Mouse (Mus musculus) thymus, adult 2 months (tissue): ENCODE results near the gene Fnbp1l. TPM values are rescaled to one million over a fixed set of nuclear protein-coding genes. Genes with fewer than 3 reads are reported as not detected.

ENCODE experiments used
- DNase-seq: peaks from one replicate; pipeline ENCODE4 v3.0.0; 2021
- H3K27ac ChIP-seq: fragments of 200-500 bp; 2 replicates; pipeline ENCODE4 v1.5.1; 2012; ENCODE audit warnings: low read length, control low read depth; ENCODE audit not compliant: control insufficient read depth, insufficient read depth
- H3K27me3 ChIP-seq: fragments of 200-500 bp; 2 replicates; pipeline ENCODE4 v1.6.1; 2012; ENCODE audit warnings: mild to moderate bottlenecking, low read length, moderate library complexity, mixed read lengths; ENCODE audit not compliant: control insufficient read depth, insufficient read depth
- H3K36me3 ChIP-seq: fragments of 200-500 bp; 2 replicates; pipeline ENCODE4 v1.6.1; 2012; ENCODE audit warnings: mild to moderate bottlenecking, low read length, moderate library complexity; ENCODE audit not compliant: control insufficient read depth, insufficient read depth
- H3K4me1 ChIP-seq: fragments of 200-500 bp; replicated peaks from 2 replicates; pipeline ENCODE4 v1.6.1; 2012; ENCODE audit warnings: low read length; ENCODE audit not compliant: control insufficient read depth, insufficient read depth
- H3K4me3 ChIP-seq: fragments of 200-500 bp; 2 replicates; pipeline ENCODE4 v1.5.1; 2012; ENCODE audit warnings: mild to moderate bottlenecking, low read length, control low read depth, moderate library complexity; ENCODE audit not compliant: control insufficient read depth, insufficient read depth
- CTCF ChIP-seq: fragments of 200-500 bp; IDR thresholded peaks from 2 replicates; pipeline ENCODE4 v1.5.1; 2012; ENCODE audit warnings: mild to moderate bottlenecking, control low read depth, low read length, moderate library complexity, borderline replicate concordance; ENCODE audit not compliant: control insufficient read depth, poor library complexity, insufficient read depth; ENCODE audit errors: extremely low read depth
- POLR2A ChIP-seq: fragments of 200-500 bp; IDR thresholded peaks from 2 replicates; pipeline ENCODE4 v1.6.1; 2012; ENCODE audit warnings: mild to moderate bottlenecking, low read length, control low read depth, moderate library complexity; ENCODE audit not compliant: control insufficient read depth, poor library complexity, insufficient read depth; ENCODE audit errors: extremely low read depth
- WGBS: fragments of 180-500 bp; shearing (Covaris S2); methylation state at CpG from one replicate; pipeline ENCODE4 v1.1.7; 2018; 5-methylcytosine and 5-hydroxymethylcytosine counted together
- polyA plus RNA-seq: library from polyadenylated mRNA; depleted of rRNA; stranded (reverse); fragments of >200 nt; gene quantifications from 2 replicates; pipeline ENCODE4 v1.2.3, GENCODE M21; 2012

The Fnbp1l gene
- polyA plus RNA-seq, 1 experiment: 6.4 TPM

DNA sequence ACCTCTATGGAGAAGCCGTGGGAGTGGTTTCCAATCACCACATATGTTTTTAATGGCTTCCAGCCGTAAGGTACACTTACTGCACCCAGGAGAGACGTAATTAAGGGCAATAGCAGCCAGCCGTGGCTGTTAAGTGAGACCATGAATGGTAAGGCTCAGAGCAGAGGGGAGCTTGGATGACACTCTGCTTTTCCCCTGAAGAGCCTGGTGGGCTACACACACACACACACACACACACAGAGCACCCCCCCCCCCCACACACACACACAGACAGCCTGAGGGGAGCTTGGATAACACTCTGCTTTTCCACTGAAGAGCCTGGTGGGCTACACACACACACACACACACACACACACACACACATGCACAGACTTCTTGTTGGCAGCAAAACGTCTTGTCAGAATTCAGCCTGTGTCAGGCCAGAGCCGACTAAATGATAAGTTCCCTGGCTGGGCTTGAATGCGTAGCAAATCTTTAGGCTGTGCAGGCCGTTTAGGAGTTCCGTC, 101.2 kb downstream of the Fnbp1l start:
- no peaks in the 10 kb centered on the region for H3K36me3 ChIP-seq
- no peak for DNase-seq
- 90% methylated on average over 9 of the region's 9 CpGs for WGBS
- TF ChIP-seq CTCF: no peak
- no peak for TF ChIP-seq POLR2A
- no peaks in the 10 kb centered on the region for H3K4me1 ChIP-seq
- H3K27ac ChIP-seq: no peak overlapping the region
- H3K27me3 ChIP-seq: no peaks in the 10 kb centered on the region
- H3K4me3 ChIP-seq: no peak overlapping the region

DNA sequence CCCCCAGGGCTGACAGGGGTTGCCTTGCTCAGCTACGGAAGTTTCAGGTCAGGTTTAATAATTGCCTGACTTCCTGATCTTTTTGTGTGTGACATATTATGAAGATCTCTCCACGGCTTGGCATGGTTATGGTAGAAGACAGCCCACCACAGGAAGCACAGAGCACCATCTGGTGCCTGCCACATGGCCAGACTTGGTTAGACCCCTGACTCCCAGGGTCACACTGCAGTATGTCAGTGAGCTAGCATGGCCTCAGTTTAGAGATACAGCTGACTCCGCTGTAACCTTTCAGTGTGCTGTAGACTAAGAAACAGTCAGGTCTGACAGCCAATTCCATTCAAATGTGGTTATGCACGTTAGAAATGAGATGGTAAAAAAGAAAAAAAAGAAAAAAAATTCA, 101.8 kb downstream of the Fnbp1l start:
- Histone ChIP-seq H3K27ac (no peak overlapping the region), H3K27me3 (no peaks in the 10 kb centered on the region)

DNA sequence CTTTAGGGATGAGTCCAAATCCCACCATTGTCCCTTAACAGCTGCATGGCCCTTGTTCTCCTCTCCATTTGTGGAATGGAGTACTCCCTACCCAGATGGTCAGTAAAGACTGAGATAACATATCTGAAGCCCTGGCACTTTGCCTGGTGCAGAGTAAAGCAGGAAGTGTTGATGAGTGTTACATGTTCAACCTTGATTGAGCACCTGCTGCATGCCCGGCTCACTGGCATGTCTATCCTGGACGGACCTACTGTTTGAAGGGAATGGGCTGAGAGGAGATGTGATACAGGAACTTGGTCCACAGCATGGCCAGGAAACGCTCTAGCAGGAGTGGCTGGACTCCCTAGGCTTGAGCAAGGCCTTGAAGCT, 103.2 kb downstream of the Fnbp1l start:
- H3K4me3 ChIP-seq: no peak overlapping the region
- H3K4me1 ChIP-seq: no peaks in the 10 kb centered on the region
- 96% methylated on average over 3 of the region's 3 CpGs for WGBS
- TF ChIP-seq CTCF (no peak), POLR2A (no peak)
- DNase-seq: no peak
- H3K27ac ChIP-seq: no peak overlapping the region
- no peaks in the 10 kb centered on the region for H3K27me3 ChIP-seq
- no peaks in the 10 kb centered on the region for H3K36me3 ChIP-seq

More for the DNA sequence above, 101.8 kb downstream of the Fnbp1l start:
- no peak for DNase-seq
- H3K4me3 ChIP-seq: no peak overlapping the region
- no peaks in the 10 kb centered on the region for H3K36me3 ChIP-seq
- no peaks in the 10 kb centered on the region for H3K4me1 ChIP-seq
- no peak for TF ChIP-seq POLR2A
- TF ChIP-seq CTCF: no peak
- WGBS: 37% methylated on average over 4 of the region's 4 CpGs

- Histone ChIP-seq H3K4me3 (no peak overlapping the region), H3K4me1 (no peaks in the 10 kb centered on the region), H3K27me3 (no peaks in the 10 kb centered on the region), H3K36me3 (no peaks in the 10 kb centered on the region), H3K27ac (no peak overlapping the region)
- no peak for DNase-seq
- no peak for TF ChIP-seq POLR2A
- no peak for TF ChIP-seq CTCF
- WGBS: 88% methylated on average over 6 of the region's 6 CpGs
Measured at GRCm38 (mm10) chr3:122515568-122516326, 103.8 kb downstream of the Fnbp1l start.

GRCm38 (mm10) chr3:122512725-122513375, 106.7 kb downstream of the Fnbp1l start:
- Histone ChIP-seq H3K36me3 (no peaks in the 10 kb centered on the region), H3K27ac (no peak overlapping the region), H3K4me3 (no peak overlapping the region), H3K4me1 (no peaks in the 10 kb centered on the region), H3K27me3 (no peaks in the 10 kb centered on the region)
- no peak for TF ChIP-seq POLR2A
- no peak for TF ChIP-seq CTCF
- WGBS: 92% methylated on average over 16 of the region's 16 CpGs
- no peak for DNase-seq

DNA sequence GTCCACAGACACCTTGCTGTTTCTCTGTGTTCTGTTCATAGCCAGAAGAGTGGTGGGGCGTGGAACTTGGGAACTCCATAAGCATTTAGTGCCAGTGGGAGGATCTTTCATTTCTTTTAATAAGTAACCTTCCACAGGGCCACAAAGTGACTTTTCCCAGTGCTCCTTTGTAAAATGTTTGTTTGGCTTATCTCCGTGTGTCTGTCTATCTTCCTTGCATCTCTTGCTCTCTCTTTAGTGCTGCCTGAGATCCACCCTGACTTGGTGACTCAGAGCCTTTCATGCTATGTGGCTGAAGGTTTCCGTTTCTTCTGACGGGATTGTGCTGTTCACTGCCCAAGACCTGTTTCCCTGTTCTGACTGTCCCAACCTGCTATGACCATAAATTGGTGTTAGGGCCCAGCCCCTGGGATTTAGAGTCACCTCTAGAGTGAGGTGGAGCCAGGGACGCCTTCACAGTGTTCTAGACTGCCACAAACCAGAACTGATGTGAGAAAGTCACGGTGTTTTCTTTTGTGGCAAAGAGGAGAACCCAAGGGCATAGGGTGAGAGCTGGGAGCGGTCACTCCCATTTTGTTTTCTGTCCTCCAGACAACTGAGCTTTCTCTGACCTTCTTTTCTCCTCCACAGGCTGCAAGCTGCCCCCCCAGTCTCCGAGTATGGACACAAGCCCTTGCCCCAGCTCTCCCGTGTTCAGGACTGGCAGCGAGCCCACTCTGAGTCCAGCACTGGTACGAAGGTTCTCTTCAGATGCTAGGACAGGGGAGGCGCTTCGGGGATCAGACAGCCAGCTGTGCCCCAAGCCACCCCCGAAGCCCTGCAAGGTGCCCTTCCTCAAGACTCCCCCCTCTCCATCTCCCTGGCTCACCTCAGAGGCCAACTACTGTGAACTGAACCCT, 107.5 kb downstream of the Fnbp1l start:
- no peak for DNase-seq
- WGBS: 88% methylated on average over 14 of the region's 14 CpGs
- Histone ChIP-seq H3K27me3 (no peaks in the 10 kb centered on the region), H3K27ac (no peak overlapping the region), H3K4me1 (no peaks in the 10 kb centered on the region), H3K4me3 (no peak overlapping the region), H3K36me3 (no peaks in the 10 kb centered on the region)
- no peak for TF ChIP-seq CTCF
- no peak for TF ChIP-seq POLR2A
